Mouse (Mus musculus) stomach, postnatal 0 days (tissue): Measurements from ENCODE around the gene Rdh19. TPM values are rescaled to one million over a fixed set of nuclear protein-coding genes. Genes with fewer than 3 reads are reported as not detected.

Source experiments
- ATAC-seq: fragments of 200-750 bp; cut with Nextera tagmentation; 2 replicates; pipeline ENCODE4 v1.8.0; 2017; ENCODE audit not compliant: low FRiP score, low TSS enrichment
- DNase-seq: peaks from one replicate; pipeline ENCODE4 v3.0.0-alpha.2; 2016; ENCODE audit warnings: low spot score
- H3K27ac ChIP-seq: fragments of 300-500 bp; sonication (generic); replicated peaks from 2 replicates; pipeline ENCODE4 v1.5.1; 2014; ENCODE audit warnings: mild to moderate bottlenecking, control low read depth
- H3K27me3 ChIP-seq: fragments of 300-500 bp; sonication (generic); 2 replicates; pipeline ENCODE4 v1.6.1; 2014; ENCODE audit warnings: low read length; ENCODE audit not compliant: control insufficient read depth, insufficient read depth
- H3K36me3 ChIP-seq: fragments of 300-500 bp; sonication (generic); 2 replicates; pipeline ENCODE4 v1.6.1; 2014; ENCODE audit warnings: low read length, mixed read lengths; ENCODE audit not compliant: control insufficient read depth, insufficient read depth
- H3K4me1 ChIP-seq: fragments of 300-500 bp; sonication (generic); replicated peaks from 2 replicates; pipeline ENCODE4 v1.6.1; 2014; ENCODE audit warnings: antibody characterized with exemption; ENCODE audit not compliant: control insufficient read depth, insufficient read depth
- H3K4me2 ChIP-seq: fragments of 300-500 bp; sonication (generic); replicated peaks from 2 replicates; pipeline ENCODE4 v1.6.1; 2014; ENCODE audit warnings: low read depth, mild to moderate bottlenecking, control low read depth, moderate library complexity
- H3K4me3 ChIP-seq: fragments of 300-500 bp; sonication (generic); 2 replicates; pipeline ENCODE4 v1.5.1; 2014; ENCODE audit warnings: low read depth, low read length, control low read depth
- H3K9ac ChIP-seq: fragments of 300-500 bp; sonication (generic); 2 replicates; pipeline ENCODE4 v1.6.1; 2014; ENCODE audit warnings: mild to moderate bottlenecking, low read length, control low read depth, mixed read lengths
- H3K9me3 ChIP-seq: fragments of 300-500 bp; sonication (generic); 2 replicates; pipeline ENCODE4 v1.6.1; 2016; ENCODE audit warnings: low read length; ENCODE audit not compliant: control insufficient read depth
- CTCF ChIP-seq: IDR thresholded peaks from 2 replicates; pipeline ENCODE4 v1.5.1; 2016; ENCODE audit warnings: antibody characterized with exemption, low read depth, mild to moderate bottlenecking, moderate library complexity
- EP300 ChIP-seq: optimal IDR thresholded peaks from 2 replicates; pipeline ENCODE3; 2016; ENCODE audit warnings: antibody characterized with exemption
- WGBS: fragments of 180-500 bp; shearing (Covaris S2); extraction: QIAGEN DNeasy Blood & Tissue Kit; methylation state at CpG from one replicate; pipeline ENCODE4 v1.1.7; 2014; 5-methylcytosine and 5-hydroxymethylcytosine counted together
- polyA plus RNA-seq: library from polyadenylated mRNA; unstranded; fragments of >200 nt; fragmentation: Nextera tagmentation; extraction: Ambion mirVana; gene quantifications from 2 replicates; pipeline ENCODE4 v1.2.1, GENCODE M21; 2015

Rdh19 gene
- polyA plus RNA-seq, 1 experiment from 2014 or later = not detected

GRCm38 (mm10) chr10:127872484-127872883 is 22.8 kb downstream of the Rdh19 start:
- Histone ChIP-seq H3K27me3 (no peaks in the 10 kb centered on the region), H3K4me3 (no peak overlapping the region), H3K27ac (no peak overlapping the region), H3K36me3 (no peaks in the 10 kb centered on the region), H3K9ac (no peak overlapping the region), H3K4me2 (no peak overlapping the region), H3K4me1 (no peaks in the 10 kb centered on the region), H3K9me3 (no peaks in the 10 kb centered on the region)
- ATAC-seq = no peak
- DNase-seq = no peak
- 65% methylated on average over 4 of the region's 4 CpGs for WGBS
- peak; percentile 74 for TF ChIP-seq CTCF
- TF ChIP-seq EP300 = no peak

DNA sequence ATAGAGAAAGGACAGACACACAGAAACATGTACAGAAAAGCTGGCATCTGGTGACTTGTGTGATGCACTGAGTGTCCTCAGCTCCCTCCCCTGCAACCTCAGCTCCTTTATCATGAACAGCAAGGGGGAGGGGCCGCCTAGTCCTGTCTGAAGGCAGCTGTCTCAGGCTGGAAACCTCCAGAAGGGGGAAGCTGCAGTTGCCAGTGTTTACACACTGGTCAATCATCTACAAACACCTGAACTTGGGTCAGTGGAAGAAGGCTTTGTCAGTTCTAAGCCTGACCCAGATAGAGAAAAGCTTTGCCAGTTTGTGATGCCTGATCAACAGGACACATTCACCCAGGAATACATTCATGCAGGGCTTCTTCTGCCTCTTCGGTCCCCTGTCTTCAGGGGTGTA is 28.0 kb downstream of the Rdh19 start:
- H3K27me3 ChIP-seq = no peaks in the 10 kb centered on the region
- peak; percentile 88 for ATAC-seq
- H3K9me3 ChIP-seq = no peaks in the 10 kb centered on the region
- H3K4me1 ChIP-seq = 0 out of 2 replicates have a peak, but pooled peaks cover 2% of the 10 kb centered on the region
- 11% methylated on average over 2 of the region's 2 CpGs for WGBS
- no peak for TF ChIP-seq EP300
- no peak for TF ChIP-seq CTCF
- peak; percentile 71 for DNase-seq
- H3K36me3 ChIP-seq = no peaks in the 10 kb centered on the region
- peak overlapping the region; percentile 19 for H3K27ac ChIP-seq
- H3K4me2 ChIP-seq = no peak overlapping the region
- no peak overlapping the region for H3K9ac ChIP-seq
- no peak overlapping the region for H3K4me3 ChIP-seq

- Histone ChIP-seq H3K36me3 (no peaks in the 10 kb centered on the region), H3K9ac (no peak overlapping the region), H3K4me3 (no peak overlapping the region), H3K9me3 (no peaks in the 10 kb centered on the region), H3K27me3 (no peaks in the 10 kb centered on the region), H3K4me1 (0 out of 2 replicates have a peak, but pooled peaks cover 2% of the 10 kb centered on the region), H3K27ac (peak overlapping the region; percentile 35), H3K4me2 (no peak overlapping the region)
- TF ChIP-seq EP300 (no peak), CTCF (no peak)
- DNase-seq = peak; percentile 35
- 65% methylated on average over 3 of the region's 3 CpGs for WGBS
- ATAC-seq = peak; percentile 70
Observed at GRCm38 (mm10) chr10:127878262-127879057, 28.7 kb downstream of the Rdh19 start.

- Histone ChIP-seq H3K9ac (no peak overlapping the region), H3K4me1 (0 out of 2 replicates have a peak, but pooled peaks cover 2% of the 10 kb centered on the region), H3K4me2 (no peak overlapping the region), H3K36me3 (no peaks in the 10 kb centered on the region), H3K9me3 (no peaks in the 10 kb centered on the region), H3K4me3 (no peak overlapping the region), H3K27me3 (no peaks in the 10 kb centered on the region), H3K27ac (no peak overlapping the region; the same call in 1 of the 2 replicates)
- TF ChIP-seq EP300 = no peak
- TF ChIP-seq CTCF = no peak
- 59% methylated on average over 3 of the region's 3 CpGs for WGBS
- ATAC-seq = peak; percentile 67
- peak; percentile 59 for DNase-seq
Observed at GRCm38 (mm10) chr10:127879155-127879688, 29.5 kb downstream of the Rdh19 start.

- no peak for ATAC-seq
- Histone ChIP-seq H3K4me1 (0 out of 2 replicates have a peak, but pooled peaks cover 2% of the 10 kb centered on the region), H3K36me3 (no peaks in the 10 kb centered on the region), H3K9me3 (no peaks in the 10 kb centered on the region), H3K4me3 (no peak overlapping the region), H3K27me3 (no peaks in the 10 kb centered on the region), H3K27ac (no peak overlapping the region), H3K4me2 (no peak overlapping the region), H3K9ac (no peak overlapping the region)
- 79% methylated on average over 4 of the region's 4 CpGs for WGBS
- 0 out of 2 replicates have a peak, but pooled peaks have one; percentile 5 for TF ChIP-seq CTCF
- no peak for TF ChIP-seq EP300
- DNase-seq = no peak
Observed at GRCm38 (mm10) chr10:127881041-127881440, 31.3 kb downstream of the Rdh19 start.

GRCm38 (mm10) chr10:127886551-127886950 is 36.8 kb downstream of the Rdh19 start:
- no peaks in the 10 kb centered on the region for H3K4me1 ChIP-seq
- ATAC-seq = no peak
- DNase-seq = no peak

More at GRCm38 (mm10) chr10:127886551-127886950, 36.8 kb downstream of the Rdh19 start:
- Histone ChIP-seq H3K4me2 (no peak overlapping the region), H3K36me3 (no peaks in the 10 kb centered on the region), H3K9me3 (no peaks in the 10 kb centered on the region), H3K4me3 (no peak overlapping the region), H3K27me3 (no peaks in the 10 kb centered on the region), H3K27ac (no peak overlapping the region), H3K9ac (no peak overlapping the region)
- TF ChIP-seq CTCF (no peak), EP300 (no peak)
- WGBS = 67% methylated on average over 1 of the region's 1 CpGs
